Comparison of ENCODE assay signal across 16 mouse cellular contexts in genomic region chr10:75565906-75566305, GRCm38 (mm10). TPM values are rescaled to one million over a fixed set of nuclear protein-coding genes. Genes with fewer than 3 reads are reported as not detected.
DNase-seq lines count a peak whose midpoint lies in the region; ATAC-seq and TF ChIP-seq lines count a peak whose summit lies in the region.
"Had no signal": no experiment of that assay in that cellular context is flagged by ENCODE, and none has a peak within 500 bp of the region (broad histone marks: within the 10 kb centered on the region; RNA-seq: fewer than 3 reads in every experiment).

No protein-coding gene starts in this region.

- no peaks in the 10 kb centered on the region for H3K9me3 ChIP-seq in midbrain, embryonic 11.5 days (ENCODE audit: control insufficient read depth, low read length)
- no peaks in the 10 kb centered on the region for H3K9me3 ChIP-seq in midbrain, embryonic 15.5 days
- H3K9me3 ChIP-seq in kidney, embryonic 16.5 days (ENCODE audit: low read length), result no peaks in the 10 kb centered on the region
- no peaks in the 10 kb centered on the region for H3K9me3 ChIP-seq in liver, postnatal 0 days (ENCODE audit: low read length)
- no peaks in the 10 kb centered on the region for H3K9me3 ChIP-seq in heart, embryonic 12.5 days (replicated peaks)
- H3K9me3 ChIP-seq: forebrain, embryonic 13.5 days; midbrain, embryonic 12.5 days; neural tube, embryonic 12.5 days had no signal

- no peak overlapping the region for H3K4me2 ChIP-seq in midbrain, embryonic 11.5 days
- no peak overlapping the region for H3K4me2 ChIP-seq in midbrain, embryonic 15.5 days
- H3K4me2 ChIP-seq in kidney, embryonic 16.5 days (replicated peaks; ENCODE audit: low read depth, low read length), result no peak overlapping the region
- H3K4me2 ChIP-seq in liver, postnatal 0 days (ENCODE audit: low read depth, low read length), result peak overlapping the region; percentile 20
- no peak overlapping the region for H3K4me2 ChIP-seq in heart, embryonic 12.5 days
- H3K4me2 ChIP-seq: embryonic facial prominence, embryonic 13.5 days; forebrain, embryonic 13.5 days; midbrain, embryonic 12.5 days; neural tube, embryonic 12.5 days had no signal

- H3K9ac ChIP-seq in midbrain, embryonic 11.5 days (ENCODE audit: low read length), result no peak overlapping the region
- H3K9ac ChIP-seq in midbrain, embryonic 15.5 days, result no peak overlapping the region
- H3K9ac ChIP-seq in kidney, embryonic 16.5 days (replicated peaks; ENCODE audit: low read length), result no peak overlapping the region; the same call in 1 of the 2 replicates
- no peak overlapping the region for H3K9ac ChIP-seq in liver, postnatal 0 days (replicated peaks)
- H3K9ac ChIP-seq in heart, embryonic 12.5 days, result no peak overlapping the region
- H3K9ac ChIP-seq: embryonic facial prominence, embryonic 13.5 days; forebrain, embryonic 13.5 days; midbrain, embryonic 12.5 days; neural tube, embryonic 12.5 days had no signal

- TF ChIP-seq CTCF in bone marrow, adult 2 months (IDR thresholded peaks at IDR 0.05; ENCODE audit: control insufficient read depth, insufficient read depth, low read length), result no peak
- TF ChIP-seq CTCF in liver, postnatal 0 days (IDR thresholded peaks at IDR 0.05; ENCODE audit: low read depth), result no peak

- H3K4me1 ChIP-seq in midbrain, embryonic 11.5 days (ENCODE audit: control insufficient read depth, insufficient read depth, low read length), result no peaks in the 10 kb centered on the region
- peaks cover 5% of the 10 kb centered on the region for H3K4me1 ChIP-seq in midbrain, embryonic 15.5 days
- peaks cover 3% of the 10 kb centered on the region; the same call in 1 of the 2 replicates for H3K4me1 ChIP-seq in bone marrow, adult 2 months (ENCODE audit: control insufficient read depth, insufficient read depth, low read length)
- peaks cover 18% of the 10 kb centered on the region for H3K4me1 ChIP-seq in kidney, embryonic 16.5 days (ENCODE audit: insufficient read depth, low read length)
- H3K4me1 ChIP-seq in liver, postnatal 0 days (ENCODE audit: insufficient read depth), result peaks cover 24% of the 10 kb centered on the region
- peaks cover 10% of the 10 kb centered on the region for H3K4me1 ChIP-seq in heart, embryonic 12.5 days (replicated peaks)
- H3K4me1 ChIP-seq: midbrain, embryonic 12.5 days; neural tube, embryonic 12.5 days had no signal

- H3K27me3 ChIP-seq in midbrain, embryonic 11.5 days (ENCODE audit: control insufficient read depth, insufficient read depth, low read length), result peaks cover 5% of the 10 kb centered on the region
- H3K27me3 ChIP-seq in midbrain, embryonic 15.5 days (replicated peaks), result peaks cover 6% of the 10 kb centered on the region
- H3K27me3 ChIP-seq in kidney, embryonic 16.5 days (ENCODE audit: insufficient read depth, low read length), result peaks cover 9% of the 10 kb centered on the region
- peaks cover 10% of the 10 kb centered on the region for H3K27me3 ChIP-seq in liver, postnatal 0 days (ENCODE audit: insufficient read depth, low read length)
- peaks cover 48% of the 10 kb centered on the region for H3K27me3 ChIP-seq in heart, embryonic 12.5 days (replicated peaks)

- DNase-seq in midbrain, embryonic 11.5 days (ENCODE audit: low spot score, missing footprints), result peak; percentile 12
- DNase-seq in liver, postnatal 0 days, result peak; percentile 34
- no peak for DNase-seq in natural killer cell, adult 2 months (ENCODE audit: low spot score in 2 of 2)
- no peak for DNase-seq in left cerebral cortex, postnatal 10 days (ENCODE audit: extremely low spot score in 1 of 2, low spot score in 2 of 2)
- DNase-seq: cerebellum, postnatal 14 days; gastrocnemius, postnatal 25 days; heart, postnatal 14 days; lung, adult 2 months had no signal

- TF ChIP-seq EP300 in liver, postnatal 0 days (IDR thresholded peaks at IDR 0.05; ENCODE audit: low read depth), result no peak

- no peak overlapping the region for H3K4me3 ChIP-seq in midbrain, embryonic 11.5 days (ENCODE audit: low read depth, low read length)
- H3K4me3 ChIP-seq in midbrain, embryonic 15.5 days, result no peak overlapping the region
- H3K4me3 ChIP-seq in bone marrow, adult 2 months (replicated peaks; ENCODE audit: control insufficient read depth, low read depth, low read length), result no peak overlapping the region
- H3K4me3 ChIP-seq in kidney, embryonic 16.5 days (ENCODE audit: low read length), result peak overlapping the region; percentile 21
- H3K4me3 ChIP-seq in liver, postnatal 0 days (ENCODE audit: low read depth, low read length), result 0 out of 2 replicates have a peak overlapping the region, but pooled peaks have one; percentile 12
- H3K4me3 ChIP-seq in heart, embryonic 12.5 days, result no peak overlapping the region
- H3K4me3 ChIP-seq: embryonic facial prominence, embryonic 13.5 days; forebrain, embryonic 13.5 days; midbrain, embryonic 12.5 days; neural tube, embryonic 12.5 days had no signal

- WGBS in midbrain, embryonic 11.5 days, result 77% methylated on average over 7 of the region's 7 CpGs
- 84% methylated on average over 7 of the region's 7 CpGs for WGBS in midbrain, embryonic 15.5 days
- 28% methylated on average over 7 of the region's 7 CpGs for WGBS in bone marrow, adult 2 months
- 50% methylated on average over 7 of the region's 7 CpGs for WGBS in kidney, embryonic 16.5 days
- 30% methylated on average over 7 of the region's 7 CpGs for WGBS in liver, postnatal 0 days (ENCODE audit: insufficient replicate concordance)
- 81% methylated on average over 7 of the region's 7 CpGs for WGBS in heart, embryonic 12.5 days

- no peak for ATAC-seq in midbrain, embryonic 11.5 days (ENCODE audit: low FRiP score)
- ATAC-seq in midbrain, embryonic 15.5 days (replicated peaks), result no peak
- ATAC-seq in kidney, embryonic 16.5 days (ENCODE audit: low FRiP score, low TSS enrichment), result peak; percentile 90
- ATAC-seq in liver, postnatal 0 days, result peak; percentile 52
- no peak for ATAC-seq in heart, embryonic 12.5 days (ENCODE audit: insufficient number of reproducible peaks, low FRiP score)
- ATAC-seq: forebrain, embryonic 13.5 days had no signal

- no peak overlapping the region for H3K27ac ChIP-seq in midbrain, embryonic 11.5 days (ENCODE audit: low read depth, low read length)
- no peak overlapping the region for H3K27ac ChIP-seq in midbrain, embryonic 15.5 days
- peak overlapping the region; percentile 86 for H3K27ac ChIP-seq in bone marrow, adult 2 months (ENCODE audit: control insufficient read depth, insufficient read depth, low read depth, low read length, poor library complexity)
- H3K27ac ChIP-seq in kidney, embryonic 16.5 days (ENCODE audit: low read length), result peak overlapping the region; percentile 89
- H3K27ac ChIP-seq in liver, postnatal 0 days (ENCODE audit: low read depth), result peak overlapping the region; percentile 73
- no peak overlapping the region for H3K27ac ChIP-seq in heart, embryonic 12.5 days (ENCODE audit: poor library complexity, severe bottlenecking)
- H3K27ac ChIP-seq: embryonic facial prominence, embryonic 13.5 days; forebrain, embryonic 13.5 days; midbrain, embryonic 12.5 days; neural tube, embryonic 12.5 days had no signal

- intact Hi-C loops in left cerebral cortex, postnatal 10 days (cut with DNase I), result no loop called here

- H3K36me3 ChIP-seq in midbrain, embryonic 11.5 days (ENCODE audit: control insufficient read depth, insufficient read depth, low read length), result no peaks in the 10 kb centered on the region
- no peaks in the 10 kb centered on the region for H3K36me3 ChIP-seq in midbrain, embryonic 15.5 days (replicated peaks)
- no peaks in the 10 kb centered on the region for H3K36me3 ChIP-seq in kidney, embryonic 16.5 days (ENCODE audit: insufficient read depth, low read length)
- H3K36me3 ChIP-seq in liver, postnatal 0 days (replicated peaks; ENCODE audit: insufficient read depth, low read length), result no peaks in the 10 kb centered on the region
- no peaks in the 10 kb centered on the region for H3K36me3 ChIP-seq in heart, embryonic 12.5 days
- H3K36me3 ChIP-seq: embryonic facial prominence, embryonic 13.5 days; midbrain, embryonic 12.5 days; neural tube, embryonic 12.5 days had no signal

- no peak for TF ChIP-seq POLR2A in bone marrow, adult 2 months (IDR thresholded peaks at IDR 0.05; ENCODE audit: borderline replicate concordance, control insufficient read depth, low read depth, low read length)

RNA-seq across cellular contexts. Expression of gene Ggt1, which starts 4.5 kb away (rescaled TPM):
- polyA plus RNA-seq in midbrain, embryonic 11.5 days (2014; fragmentation: Nextera tagmentation; extraction: Ambion mirVana), result 1.5 and 2.1 TPM in 2 replicates
- polyA plus RNA-seq in midbrain, embryonic 15.5 days (2015; fragmentation: Nextera tagmentation; extraction: Ambion mirVana), result 1.2 and 1.7 TPM in 2 replicates
- polyA plus RNA-seq in bone marrow, adult 2 months (2011; ENCODE audit: insufficient read depth, insufficient read length, low replicate concordance, missing spikeins), result 5.2 and 11.4 TPM in 2 replicates
- 244 and 292 TPM in 2 replicates for polyA plus RNA-seq in kidney, embryonic 16.5 days (2015; fragmentation: Nextera tagmentation; extraction: Ambion mirVana)
- polyA plus RNA-seq in liver, postnatal 0 days (2015; fragmentation: Nextera tagmentation; extraction: Ambion mirVana), result 27.4 and 28.6 TPM in 2 replicates
- 0.34 and 0.49 TPM in 2 replicates for polyA plus RNA-seq in heart, embryonic 12.5 days (2016; fragmentation: Nextera tagmentation; extraction: Ambion mirVana)
- total RNA-seq in left cerebral cortex, postnatal 10 days (2021), result 1 to 10 TPM; 1.5 to 4.1 TPM
- total RNA-seq: heart, postnatal 14 days had no signal

RNA-seq across cellular contexts. Expression of gene Lrrc75b, which starts 5.8 kb away (rescaled TPM):
- 3.3 and 4.1 TPM in 2 replicates for polyA plus RNA-seq in midbrain, embryonic 11.5 days (2014; fragmentation: Nextera tagmentation; extraction: Ambion mirVana)
- 41.0 and 44.8 TPM in 2 replicates for polyA plus RNA-seq in midbrain, embryonic 15.5 days (2015; fragmentation: Nextera tagmentation; extraction: Ambion mirVana)
- 0.42 TPM in 1 of 2 replicates, not detected in the other for polyA plus RNA-seq in bone marrow, adult 2 months (2011; ENCODE audit: insufficient read depth, insufficient read length, low replicate concordance, missing spikeins)
- 3.3 and 3.8 TPM in 2 replicates for polyA plus RNA-seq in kidney, embryonic 16.5 days (2015; fragmentation: Nextera tagmentation; extraction: Ambion mirVana)
- polyA plus RNA-seq in liver, postnatal 0 days (2015; fragmentation: Nextera tagmentation; extraction: Ambion mirVana), result 0.05 and 0.06 TPM in 2 replicates
- 1.4 and 1.6 TPM in 2 replicates for polyA plus RNA-seq in heart, embryonic 12.5 days (2016; fragmentation: Nextera tagmentation; extraction: Ambion mirVana)
- 10 to 100 TPM; 21.3 to 27.5 TPM for total RNA-seq in left cerebral cortex, postnatal 10 days (2021)

RNA-seq across cellular contexts. Expression of gene Ggt5, which starts 23.2 kb away (rescaled TPM):
- 0.25 and 0.29 TPM in 2 replicates for polyA plus RNA-seq in midbrain, embryonic 11.5 days (2014; fragmentation: Nextera tagmentation; extraction: Ambion mirVana)
- 2.2 and 3.4 TPM in 2 replicates for polyA plus RNA-seq in midbrain, embryonic 15.5 days (2015; fragmentation: Nextera tagmentation; extraction: Ambion mirVana)
- polyA plus RNA-seq in bone marrow, adult 2 months (2011; ENCODE audit: insufficient read depth, insufficient read length, low replicate concordance, missing spikeins), result 13.4 and 23.1 TPM in 2 replicates
- polyA plus RNA-seq in kidney, embryonic 16.5 days (2015; fragmentation: Nextera tagmentation; extraction: Ambion mirVana), result 6.4 and 9.5 TPM in 2 replicates
- polyA plus RNA-seq in liver, postnatal 0 days (2015; fragmentation: Nextera tagmentation; extraction: Ambion mirVana), result 0.81 and 1.4 TPM in 2 replicates
- 6.1 and 7.7 TPM in 2 replicates for polyA plus RNA-seq in heart, embryonic 12.5 days (2016; fragmentation: Nextera tagmentation; extraction: Ambion mirVana)
- total RNA-seq in left cerebral cortex, postnatal 10 days (2021), result 1 to 10 TPM; 2.6 to 3.3 TPM

RNA-seq across cellular contexts. Expression of gene Gucd1, which starts 48.1 kb away (rescaled TPM):
- polyA plus RNA-seq in midbrain, embryonic 11.5 days (2014; fragmentation: Nextera tagmentation; extraction: Ambion mirVana), result 27.8 and 36.0 TPM in 2 replicates
- polyA plus RNA-seq in midbrain, embryonic 15.5 days (2015; fragmentation: Nextera tagmentation; extraction: Ambion mirVana), result 22.3 and 24.4 TPM in 2 replicates
- polyA plus RNA-seq in bone marrow, adult 2 months (2011; ENCODE audit: insufficient read depth, insufficient read length, low replicate concordance, missing spikeins), result 37.6 and 48.3 TPM in 2 replicates
- 53.4 and 54.0 TPM in 2 replicates for polyA plus RNA-seq in kidney, embryonic 16.5 days (2015; fragmentation: Nextera tagmentation; extraction: Ambion mirVana)
- polyA plus RNA-seq in liver, postnatal 0 days (2015; fragmentation: Nextera tagmentation; extraction: Ambion mirVana), result 45.2 and 45.6 TPM in 2 replicates
- polyA plus RNA-seq in heart, embryonic 12.5 days (2016; fragmentation: Nextera tagmentation; extraction: Ambion mirVana), result 26.8 and 27.9 TPM in 2 replicates
- 10 to 100 TPM; 21.6 to 22.0 TPM for total RNA-seq in left cerebral cortex, postnatal 10 days (2021)

RNA-seq across cellular contexts. Expression of gene Snrpd3, which starts 48.6 kb away (rescaled TPM):
- 199 and 208 TPM in 2 replicates for polyA plus RNA-seq in midbrain, embryonic 11.5 days (2014; fragmentation: Nextera tagmentation; extraction: Ambion mirVana)
- 122 and 127 TPM in 2 replicates for polyA plus RNA-seq in midbrain, embryonic 15.5 days (2015; fragmentation: Nextera tagmentation; extraction: Ambion mirVana)
- 139 and 156 TPM in 2 replicates for polyA plus RNA-seq in bone marrow, adult 2 months (2011; ENCODE audit: insufficient read depth, insufficient read length, low replicate concordance, missing spikeins)
- polyA plus RNA-seq in kidney, embryonic 16.5 days (2015; fragmentation: Nextera tagmentation; extraction: Ambion mirVana), result 156 and 186 TPM in 2 replicates
- 51.9 and 58.8 TPM in 2 replicates for polyA plus RNA-seq in liver, postnatal 0 days (2015; fragmentation: Nextera tagmentation; extraction: Ambion mirVana)
- polyA plus RNA-seq in heart, embryonic 12.5 days (2016; fragmentation: Nextera tagmentation; extraction: Ambion mirVana), result 105 and 106 TPM in 2 replicates
- total RNA-seq in left cerebral cortex, postnatal 10 days (2021), result 100 to 1,000 TPM in 1 of 2 experiments, 10 to 100 TPM in 1; 96.2 to 103 TPM

Comparison
In these comparisons a context has a peak if more than half of its experiments do, and no peak if none do; other contexts are left out.
1. ATAC-seq: peak in kidney, embryonic 16.5 days (single experiment) and liver, postnatal 0 days (single experiment); none in midbrain, embryonic 11.5 days (single experiment), midbrain, embryonic 15.5 days (single experiment) and heart, embryonic 12.5 days (single experiment).
2. DNase-seq: peak in midbrain, embryonic 11.5 days (single experiment) and liver, postnatal 0 days (single experiment); none in natural killer cell, adult 2 months (0 of 2) and left cerebral cortex, postnatal 10 days (0 of 2).
3. H3K27ac ChIP-seq: peak in bone marrow, adult 2 months (single experiment), kidney, embryonic 16.5 days (single experiment) and liver, postnatal 0 days (single experiment); none in midbrain, embryonic 11.5 days (single experiment), midbrain, embryonic 15.5 days (single experiment) and heart, embryonic 12.5 days (single experiment).
4. H3K4me3 ChIP-seq: peak in kidney, embryonic 16.5 days (single experiment) and liver, postnatal 0 days (single experiment); none in midbrain, embryonic 11.5 days (single experiment), midbrain, embryonic 15.5 days (single experiment), bone marrow, adult 2 months (single experiment) and heart, embryonic 12.5 days (single experiment).